Mouse (Mus musculus): ENCODE measurements around the gene Parp8. TPM values are rescaled to one million over a fixed set of nuclear protein-coding genes. Genes with fewer than 3 reads are reported as not detected.

Parp8 gene
- polyA plus RNA-seq, 1 experiment from 2014 or later = 19.7 TPM

GRCm38 (mm10) chr13:117035121-117035520 is 9.8 kb upstream of the Parp8 start:
- no peak for ATAC-seq (ENCODE audit: low FRiP score, low TSS enrichment)
- Histone ChIP-seq H3K9me3 (ENCODE audit: control insufficient read depth, low read length) (no peaks in the 10 kb centered on the region), H3K9ac (ENCODE audit: low read depth, low read length) (no peak overlapping the region), H3K4me3 (ENCODE audit: low read length) (no peak overlapping the region), H3K4me2 (replicated peaks; ENCODE audit: low read depth, low read length) (no peak overlapping the region), H3K27ac (ENCODE audit: low read depth, low read length) (no peak overlapping the region), H3K27me3 (ENCODE audit: control insufficient read depth, insufficient read depth, low read length) (no peaks in the 10 kb centered on the region), H3K4me1 (ENCODE audit: control insufficient read depth, insufficient read depth, low read length) (no peaks in the 10 kb centered on the region), H3K36me3 (ENCODE audit: control insufficient read depth, insufficient read depth, low read length) (no peaks in the 10 kb centered on the region)
- 58% methylated on average over 2 of the region's 2 CpGs for WGBS

- Histone ChIP-seq H3K9me3 (ENCODE audit: control insufficient read depth, low read length) (no peaks in the 10 kb centered on the region), H3K27me3 (ENCODE audit: control insufficient read depth, insufficient read depth, low read length) (no peaks in the 10 kb centered on the region), H3K27ac (ENCODE audit: low read depth, low read length) (no peak overlapping the region), H3K36me3 (ENCODE audit: control insufficient read depth, insufficient read depth, low read length) (no peaks in the 10 kb centered on the region), H3K4me3 (ENCODE audit: low read length) (no peak overlapping the region), H3K4me1 (ENCODE audit: control insufficient read depth, insufficient read depth, low read length) (no peaks in the 10 kb centered on the region), H3K9ac (ENCODE audit: low read depth, low read length) (no peak overlapping the region), H3K4me2 (replicated peaks; ENCODE audit: low read depth, low read length) (no peak overlapping the region)
- ATAC-seq (ENCODE audit: low FRiP score, low TSS enrichment) = no peak
- 91% methylated on average over 1 of the region's 1 CpGs for WGBS
Measured at GRCm38 (mm10) chr13:117034676-117035075, 9.3 kb upstream of the Parp8 start.

- H3K36me3 ChIP-seq (ENCODE audit: control insufficient read depth, insufficient read depth, low read length) = no peaks in the 10 kb centered on the region
- H3K9ac ChIP-seq (ENCODE audit: low read depth, low read length) = no peak overlapping the region
- no peak overlapping the region for H3K27ac ChIP-seq (ENCODE audit: low read depth, low read length)
- 72% methylated on average over 5 of the region's 5 CpGs for WGBS
- ATAC-seq (ENCODE audit: low FRiP score, low TSS enrichment) = no peak
- H3K4me1 ChIP-seq (ENCODE audit: control insufficient read depth, insufficient read depth, low read length) = no peaks in the 10 kb centered on the region
- no peak overlapping the region for H3K4me2 ChIP-seq (replicated peaks; ENCODE audit: low read depth, low read length)
- H3K9me3 ChIP-seq (ENCODE audit: control insufficient read depth, low read length) = no peaks in the 10 kb centered on the region
- H3K4me3 ChIP-seq (ENCODE audit: low read length) = no peak overlapping the region
- H3K27me3 ChIP-seq (ENCODE audit: control insufficient read depth, insufficient read depth, low read length) = no peaks in the 10 kb centered on the region
Measured at GRCm38 (mm10) chr13:117033676-117034308, 8.5 kb upstream of the Parp8 start.

- H3K4me2 ChIP-seq (replicated peaks; ENCODE audit: low read depth, low read length) = no peak overlapping the region
- no peak overlapping the region for H3K27ac ChIP-seq (ENCODE audit: low read depth, low read length)
- H3K4me3 ChIP-seq (ENCODE audit: low read length) = no peak overlapping the region
- no peaks in the 10 kb centered on the region for H3K36me3 ChIP-seq (ENCODE audit: control insufficient read depth, insufficient read depth, low read length)
- 96% methylated on average over 1 of the region's 1 CpGs for WGBS
- H3K9ac ChIP-seq (ENCODE audit: low read depth, low read length) = no peak overlapping the region
- no peaks in the 10 kb centered on the region for H3K27me3 ChIP-seq (ENCODE audit: control insufficient read depth, insufficient read depth, low read length)
- no peaks in the 10 kb centered on the region for H3K9me3 ChIP-seq (ENCODE audit: control insufficient read depth, low read length)
- ATAC-seq (ENCODE audit: low FRiP score, low TSS enrichment) = no peak
- no peaks in the 10 kb centered on the region for H3K4me1 ChIP-seq (ENCODE audit: control insufficient read depth, insufficient read depth, low read length)
Measured at GRCm38 (mm10) chr13:117032402-117032801, 7.1 kb upstream of the Parp8 start.

GRCm38 (mm10) chr13:117031546-117031945 is 6.2 kb upstream of the Parp8 start:
- H3K9ac ChIP-seq (ENCODE audit: low read depth, low read length) = no peak overlapping the region
- WGBS = 45% methylated on average over 6 of the region's 6 CpGs
- no peaks in the 10 kb centered on the region for H3K4me1 ChIP-seq (ENCODE audit: control insufficient read depth, insufficient read depth, low read length)
- H3K27ac ChIP-seq (ENCODE audit: low read depth, low read length) = no peak overlapping the region
- H3K4me2 ChIP-seq (replicated peaks; ENCODE audit: low read depth, low read length) = no peak overlapping the region
- no peaks in the 10 kb centered on the region for H3K27me3 ChIP-seq (ENCODE audit: control insufficient read depth, insufficient read depth, low read length)
- no peaks in the 10 kb centered on the region for H3K36me3 ChIP-seq (ENCODE audit: control insufficient read depth, insufficient read depth, low read length)
- no peak overlapping the region for H3K4me3 ChIP-seq (ENCODE audit: low read length)
- ATAC-seq (ENCODE audit: low FRiP score, low TSS enrichment) = peak; percentile 39; the same call in 1 of the 2 replicates
- H3K9me3 ChIP-seq (ENCODE audit: control insufficient read depth, low read length) = no peaks in the 10 kb centered on the region

GRCm38 (mm10) chr13:117028221-117028620 is 2.9 kb upstream of the Parp8 start:
- ATAC-seq (ENCODE audit: low FRiP score, low TSS enrichment) = no peak
- H3K4me3 ChIP-seq (ENCODE audit: low read length) = no peak overlapping the region
- no peak overlapping the region for H3K27ac ChIP-seq (ENCODE audit: low read depth, low read length)
- H3K36me3 ChIP-seq (ENCODE audit: control insufficient read depth, insufficient read depth, low read length) = no peaks in the 10 kb centered on the region
- 89% methylated on average over 5 of the region's 5 CpGs for whole genome bisulfite sequencing
- H3K4me1 ChIP-seq (ENCODE audit: control insufficient read depth, insufficient read depth, low read length) = no peaks in the 10 kb centered on the region
- no peaks in the 10 kb centered on the region for H3K9me3 ChIP-seq (ENCODE audit: control insufficient read depth, low read length)
- no peak overlapping the region for H3K4me2 ChIP-seq (replicated peaks; ENCODE audit: low read depth, low read length)
- no peak overlapping the region for H3K9ac ChIP-seq (ENCODE audit: low read depth, low read length)
- H3K27me3 ChIP-seq (ENCODE audit: control insufficient read depth, insufficient read depth, low read length) = no peaks in the 10 kb centered on the region

GRCm38 (mm10) chr13:117027336-117027735 is 2.0 kb upstream of the Parp8 start:
- Histone ChIP-seq H3K9ac (ENCODE audit: low read depth, low read length) (no peak overlapping the region), H3K27me3 (ENCODE audit: control insufficient read depth, insufficient read depth, low read length) (no peaks in the 10 kb centered on the region), H3K4me3 (ENCODE audit: low read length) (no peak overlapping the region), H3K36me3 (ENCODE audit: control insufficient read depth, insufficient read depth, low read length) (no peaks in the 10 kb centered on the region), H3K27ac (ENCODE audit: low read depth, low read length) (no peak overlapping the region), H3K9me3 (ENCODE audit: control insufficient read depth, low read length) (no peaks in the 10 kb centered on the region), H3K4me1 (ENCODE audit: control insufficient read depth, insufficient read depth, low read length) (no peaks in the 10 kb centered on the region), H3K4me2 (replicated peaks; ENCODE audit: low read depth, low read length) (no peak overlapping the region)
- WGBS = 86% methylated on average over 9 of the region's 9 CpGs
- ATAC-seq (ENCODE audit: low FRiP score, low TSS enrichment) = no peak

- peak overlapping the region; percentile 74 for H3K4me3 ChIP-seq (ENCODE audit: low read length)
Measured at GRCm38 (mm10) chr13:117026276-117026780, 991 bp upstream of the Parp8 start.

GRCm38 (mm10) chr13:117024916-117025225 is 466 bp downstream of the Parp8 start:
- Histone ChIP-seq H3K4me3 (ENCODE audit: low read length) (peak overlapping the region; percentile 74), H3K9ac (ENCODE audit: low read depth, low read length) (peak overlapping the region; percentile 85), H3K4me2 (replicated peaks; ENCODE audit: low read depth, low read length) (peak overlapping the region; percentile 84), H3K4me1 (ENCODE audit: control insufficient read depth, insufficient read depth, low read length) (peaks cover 6% of the 10 kb centered on the region), H3K36me3 (ENCODE audit: control insufficient read depth, insufficient read depth, low read length) (no peaks in the 10 kb centered on the region), H3K9me3 (ENCODE audit: control insufficient read depth, low read length) (no peaks in the 10 kb centered on the region), H3K27ac (ENCODE audit: low read depth, low read length) (peak overlapping the region; percentile 88), H3K27me3 (ENCODE audit: control insufficient read depth, insufficient read depth, low read length) (no peaks in the 10 kb centered on the region)
- ATAC-seq (ENCODE audit: low FRiP score, low TSS enrichment) = peak; percentile 60
- WGBS = under 1% methylated on average over 18 of the region's 18 CpGs

More at GRCm38 (mm10) chr13:117026276-117026780, 991 bp upstream of the Parp8 start:
- peaks cover under 1% of the 10 kb centered on the region; the same call in 1 of the 2 replicates for H3K4me1 ChIP-seq (ENCODE audit: control insufficient read depth, insufficient read depth, low read length)
- no peaks in the 10 kb centered on the region for H3K36me3 ChIP-seq (ENCODE audit: control insufficient read depth, insufficient read depth, low read length)
- H3K9ac ChIP-seq (ENCODE audit: low read depth, low read length) = no peak overlapping the region
- no peaks in the 10 kb centered on the region for H3K9me3 ChIP-seq (ENCODE audit: control insufficient read depth, low read length)
- H3K27ac ChIP-seq (ENCODE audit: low read depth, low read length) = no peak overlapping the region
- WGBS = 56% methylated on average over 7 of the region's 7 CpGs
- ATAC-seq (ENCODE audit: low FRiP score, low TSS enrichment) = no peak
- no peaks in the 10 kb centered on the region for H3K27me3 ChIP-seq (ENCODE audit: control insufficient read depth, insufficient read depth, low read length)
- H3K4me2 ChIP-seq (replicated peaks; ENCODE audit: low read depth, low read length) = peak overlapping the region; percentile 84
